Mouse (Mus musculus) G1E (cell line): ENCODE data around the gene Hoxb6.

Experiments
- CTCF ChIP-seq: IDR thresholded peaks from 2 replicates; pipeline ENCODE4 v1.5.1; 2012; ENCODE audit warnings: low read depth, low read length, inconsistent platforms, mixed read lengths
- GATA1 ChIP-seq: IDR thresholded peaks from 2 replicates; pipeline ENCODE4 v1.6.1; 2012; ENCODE audit warnings: borderline replicate concordance, low read length, inconsistent platforms, mixed read lengths
- GATA2 ChIP-seq: IDR thresholded peaks from 2 replicates; pipeline ENCODE4 v1.6.1; 2012; ENCODE audit warnings: low read depth, low read length, inconsistent platforms, borderline replicate concordance
- TAL1 ChIP-seq: conservative IDR thresholded peaks from 2 replicates; pipeline ENCODE4 v1.6.1; 2012; ENCODE audit warnings: low read depth, low read length, inconsistent platforms, mixed read lengths

GRCm38 (mm10) chr11:96306908-96307269 lies 14.6 kb downstream of the Hoxb6 start:
- TF ChIP-seq CTCF (no peak), GATA2 (no peak), TAL1 (no peak), GATA1 (no peak)
